Mouse (Mus musculus) urinary bladder, postnatal 4 days (tissue): ENCODE measurements around the gene Lmx1a.

ENCODE experiments used
- DNase-seq, 2 experiments: peaks; one replicate each; pipeline ENCODE4 v3.0.0; 2021 to 2022; ENCODE audit warnings: low spot score in 2 of 2

Lmx1a gene

DNA sequence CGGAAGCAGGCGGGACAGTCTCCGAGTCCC lies at the start of gene Lmx1a:
Gene Lmx1a (plus strand): TSS at position 6 of the 30 bp plus-strand sequence.
- DNase-seq: no peak

DNA sequence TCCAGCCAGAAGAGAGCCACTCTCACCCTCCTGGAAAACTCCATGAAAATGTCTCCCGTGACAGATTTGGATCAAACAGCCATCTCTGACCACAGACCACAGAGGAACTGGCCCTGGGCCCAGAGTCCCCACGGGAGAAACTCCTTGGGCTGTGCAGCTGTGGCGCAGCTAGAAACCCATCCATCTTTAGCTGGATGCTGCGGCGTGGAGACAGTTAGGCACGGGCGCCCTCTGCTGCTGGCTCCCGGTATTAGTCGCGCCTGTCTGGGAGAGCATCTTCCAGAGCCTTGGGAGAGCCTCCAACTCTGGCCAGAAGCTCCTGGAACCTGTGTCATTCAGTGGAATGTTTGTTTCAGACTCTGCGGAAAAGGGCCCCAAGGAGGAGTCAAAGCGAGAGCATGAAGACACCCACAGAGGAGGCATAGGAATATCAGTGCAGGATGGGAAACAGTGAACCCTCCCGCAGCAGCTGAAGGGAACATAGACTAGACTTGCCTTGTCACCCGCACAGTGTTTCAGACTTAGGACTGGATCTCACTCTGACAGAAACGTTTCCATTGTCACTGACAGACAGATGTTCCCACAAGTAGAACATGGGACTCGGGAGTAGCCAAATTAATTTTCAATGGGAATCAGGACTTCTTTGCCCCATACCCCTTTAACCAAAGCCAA lies 44.0 kb upstream of the Lmx1a start:
- peak; percentile 68 to 88 for DNase-seq

DNA sequence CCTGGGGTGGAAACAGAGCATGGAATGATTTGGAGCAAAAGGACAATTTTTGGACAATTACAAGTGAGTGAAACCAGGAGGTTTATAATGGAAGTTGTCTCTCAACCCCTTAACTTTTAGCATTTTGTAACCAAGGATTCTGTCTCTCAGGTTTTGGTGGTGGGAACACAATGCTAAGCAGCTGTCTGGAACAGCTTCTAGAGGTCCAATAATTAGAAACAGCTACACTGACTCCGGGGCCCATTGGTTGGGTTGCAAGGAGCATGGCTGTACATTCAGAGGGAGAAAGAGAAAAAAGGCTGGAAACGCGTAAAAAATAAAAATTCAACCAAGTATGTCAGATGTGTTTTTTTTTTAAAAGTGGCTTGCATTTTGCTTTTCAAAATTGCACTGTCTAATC lies 40.4 kb upstream of the Lmx1a start:
- DNase-seq: no peak

DNA sequence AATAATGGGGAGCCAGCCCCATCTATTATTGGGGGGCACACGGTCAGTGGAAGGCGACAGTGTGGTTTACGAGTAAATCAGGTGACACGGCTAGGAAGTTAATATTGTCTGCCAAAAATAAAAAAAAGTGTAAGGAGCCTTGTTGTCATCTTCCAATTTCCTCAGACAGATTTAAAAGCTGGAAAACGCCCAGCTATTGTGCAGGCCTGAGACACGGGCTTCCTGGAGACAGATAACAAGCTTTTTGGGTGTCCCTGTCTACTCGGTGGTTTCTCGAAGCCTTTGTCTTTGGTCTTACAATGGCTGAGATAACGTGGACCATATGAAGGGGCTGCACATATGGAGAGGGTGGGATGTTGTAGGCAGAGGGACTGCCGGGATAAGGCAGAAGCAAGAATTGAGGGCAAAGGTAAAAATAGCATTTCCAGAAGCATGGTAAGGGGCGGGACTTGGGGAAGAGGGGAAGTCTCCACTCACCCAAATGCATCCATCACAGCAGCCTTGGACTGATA lies 39.9 kb upstream of the Lmx1a start:
- no peak for DNase-seq

DNA sequence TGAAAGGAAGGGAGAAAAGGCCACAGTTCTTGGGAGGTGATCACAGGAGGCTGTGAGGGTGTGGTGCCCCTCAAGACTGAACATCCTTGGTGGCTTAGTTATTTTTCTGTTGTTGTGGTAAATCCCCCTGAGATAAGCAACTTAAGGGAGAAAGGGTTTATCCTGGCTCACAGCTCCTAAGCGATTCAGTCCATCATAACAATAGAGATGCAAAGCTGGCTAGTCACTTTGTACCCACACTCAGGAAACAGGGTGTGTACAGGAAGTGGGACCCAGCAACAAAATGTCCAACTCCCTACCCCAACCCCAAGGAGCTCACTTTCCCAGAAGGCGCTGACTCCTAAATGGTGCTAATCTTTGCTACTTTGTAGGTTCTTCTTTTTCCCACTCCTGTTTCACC lies 36.7 kb upstream of the Lmx1a start:
- no peak for DNase-seq

DNA sequence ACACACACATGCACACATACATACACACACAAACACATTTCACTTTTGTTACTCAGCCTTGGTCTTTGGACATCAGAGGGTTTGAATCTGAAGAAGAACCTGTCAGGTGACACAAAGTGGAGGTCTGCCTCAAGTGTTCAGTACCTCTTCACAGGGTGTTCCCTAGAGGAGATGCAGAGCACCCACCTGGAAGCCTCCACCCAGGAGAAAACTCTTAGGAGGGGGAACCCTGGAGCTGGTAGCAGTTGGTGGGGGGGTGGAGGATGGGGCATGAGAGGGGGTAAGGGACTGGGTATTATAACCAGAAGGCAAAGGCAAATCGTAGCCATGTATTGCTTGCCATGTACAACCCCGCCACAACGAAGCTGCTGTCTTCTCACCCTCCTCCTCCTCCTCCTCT lies 30.0 kb upstream of the Lmx1a start:
- no peak for DNase-seq

DNA sequence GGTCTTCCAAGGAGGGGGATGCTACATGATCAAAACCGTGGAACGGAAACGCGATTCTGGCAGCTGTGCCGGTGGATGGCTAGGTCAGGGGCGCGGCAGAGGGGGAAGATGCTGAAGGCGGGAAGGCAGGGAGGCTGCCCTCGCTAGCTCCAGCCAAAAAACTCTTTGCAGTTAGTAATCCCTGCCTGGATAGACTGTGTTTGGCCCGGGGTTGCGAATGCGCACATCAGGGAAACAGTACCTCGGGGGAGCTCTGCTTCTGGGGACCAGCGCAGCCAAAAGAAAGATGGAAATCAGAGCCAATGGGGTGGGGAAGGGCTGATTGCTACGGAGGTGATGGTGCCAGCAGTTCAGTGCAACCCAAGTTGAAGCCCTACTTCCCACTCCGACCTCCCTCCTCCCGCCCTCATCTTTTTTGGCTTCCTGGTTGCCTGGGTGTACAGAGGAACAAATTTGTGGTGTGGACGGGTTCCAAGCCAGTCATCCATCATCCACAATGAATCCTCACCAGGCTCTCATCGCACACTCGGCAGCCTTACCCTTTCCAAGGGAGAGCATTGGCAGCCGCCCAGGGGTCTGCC lies 28.4 kb upstream of the Lmx1a start:
- peak; percentile 38 to 67 for DNase-seq

DNA sequence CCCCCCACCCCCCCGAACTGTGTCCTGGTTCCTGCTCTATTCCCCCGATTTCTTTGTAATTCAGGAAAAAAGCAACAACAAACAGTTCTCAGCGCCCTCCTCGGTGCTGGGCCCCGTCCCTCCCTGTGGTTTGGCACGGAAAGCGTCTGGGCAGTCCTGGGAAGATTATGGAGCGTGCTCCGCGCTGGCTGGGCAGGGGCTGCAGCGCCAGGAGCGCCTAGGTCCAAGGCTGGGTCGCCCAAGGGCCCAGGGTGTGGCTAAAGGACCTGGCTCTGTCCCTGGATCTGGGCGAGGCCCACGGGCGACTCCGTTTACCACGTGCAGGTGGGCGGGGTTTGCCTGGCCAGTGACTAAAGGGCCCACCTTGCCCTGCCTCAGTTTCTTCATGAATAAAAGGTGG lies 27.9 kb upstream of the Lmx1a start:
- peak; percentile 18 to 61 for DNase-seq

DNA sequence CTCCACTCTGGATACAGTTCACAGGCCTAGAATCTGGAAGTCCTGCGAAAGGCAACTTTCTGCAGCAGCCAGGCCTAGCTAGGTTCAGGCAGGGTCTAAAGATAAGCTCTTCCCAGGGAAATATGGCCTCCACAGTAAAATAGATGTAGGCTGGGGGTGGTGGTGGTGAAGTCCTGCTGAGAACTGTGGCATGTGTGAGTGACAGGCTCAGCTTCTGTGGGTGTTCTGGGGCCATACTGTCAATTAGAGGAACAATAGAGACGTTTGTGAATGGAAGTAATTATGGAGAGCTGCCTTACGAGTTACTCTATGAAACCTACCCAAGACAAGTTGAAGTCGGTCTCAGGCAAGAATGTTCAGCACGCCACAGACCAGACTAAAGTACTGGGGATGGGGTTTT lies 25.9 kb upstream of the Lmx1a start:
- no peak for DNase-seq

DNA sequence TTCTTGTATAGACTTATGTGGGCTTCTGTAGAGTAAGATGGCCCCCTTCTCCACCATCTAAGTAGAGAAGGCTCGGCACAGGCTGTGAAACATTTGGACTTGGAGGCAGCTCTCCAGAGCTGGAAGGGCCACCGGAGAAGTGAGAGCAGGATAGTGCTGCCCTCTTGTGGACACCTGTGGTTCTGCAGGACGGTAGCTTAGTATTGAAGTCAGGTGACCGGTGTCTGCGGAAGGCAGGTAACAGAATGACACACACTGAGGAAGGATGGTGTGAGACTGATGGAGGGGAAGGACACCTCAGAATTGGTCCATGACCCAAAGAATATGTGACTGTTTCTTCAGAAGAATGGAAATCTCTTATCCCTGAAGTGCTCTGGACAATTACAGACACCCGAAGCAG lies 19.2 kb upstream of the Lmx1a start:
- peak in 1 of 2 experiments; percentile 68 for DNase-seq

DNA sequence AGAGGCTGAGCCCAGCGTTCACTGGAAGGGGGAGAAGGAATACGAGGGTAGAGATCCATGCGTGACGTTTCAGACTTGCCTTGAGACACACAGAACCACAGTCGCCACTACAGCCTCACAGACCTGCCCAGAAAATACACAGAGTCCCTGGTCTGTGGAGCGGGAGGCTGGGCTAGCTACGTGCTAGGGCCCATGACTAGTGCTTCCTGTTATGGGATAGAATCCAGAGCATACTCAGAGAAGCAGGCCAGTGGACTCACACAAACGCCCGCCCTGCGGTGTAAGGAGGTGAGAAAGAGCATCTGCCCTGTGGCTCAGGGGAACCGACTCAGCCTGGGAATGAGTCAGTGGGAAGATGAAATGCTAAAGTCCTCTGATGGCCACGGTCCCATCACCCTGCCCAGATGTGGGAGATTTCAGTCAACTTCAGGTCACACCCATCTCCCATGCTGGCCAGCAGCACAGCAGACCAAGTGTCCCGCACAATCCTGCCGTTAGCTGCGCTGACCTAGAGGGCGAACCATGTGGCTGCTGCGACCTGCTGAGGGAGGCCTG lies 16.5 kb upstream of the Lmx1a start:
- DNase-seq: no peak

DNA sequence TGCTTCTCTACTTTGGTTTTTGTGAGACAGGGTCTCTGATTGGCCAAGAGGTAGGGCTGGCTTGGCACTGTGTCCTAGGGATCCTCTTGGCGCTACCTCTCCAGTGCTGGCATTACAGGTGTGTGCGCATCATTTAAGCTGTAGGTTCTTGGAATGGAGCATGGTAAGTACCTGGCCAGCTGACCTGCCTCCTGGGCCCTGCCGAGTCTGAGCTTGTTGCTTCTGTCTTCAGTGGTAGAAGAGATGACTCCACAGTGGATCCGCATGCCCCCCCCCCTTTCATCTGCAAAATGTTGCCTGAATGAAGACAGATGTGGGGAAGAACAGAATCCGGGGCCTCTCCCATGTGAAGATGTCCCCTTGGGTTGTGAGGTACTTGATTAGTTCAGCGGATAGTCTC lies 10.0 kb upstream of the Lmx1a start:
- no peak for DNase-seq

DNA sequence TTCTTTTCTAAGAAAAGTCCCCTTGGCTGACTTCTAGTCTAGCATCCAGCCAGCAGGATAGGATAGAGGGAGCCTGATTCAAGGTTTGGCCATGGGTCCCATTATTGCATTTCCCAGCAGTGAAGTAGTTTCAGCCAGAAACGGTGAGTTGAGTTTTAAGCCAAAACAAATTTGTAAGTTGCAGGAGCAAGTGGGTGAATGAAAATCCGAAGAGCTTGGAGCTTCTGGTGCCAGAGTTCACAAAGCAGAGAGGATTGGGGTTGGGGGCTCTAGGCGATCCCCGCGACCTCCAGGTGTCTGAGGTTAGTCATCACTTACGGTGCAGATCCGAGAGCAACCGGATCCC lies 1.1 kb upstream of the Lmx1a start:
- DNase-seq: no peak

DNA sequence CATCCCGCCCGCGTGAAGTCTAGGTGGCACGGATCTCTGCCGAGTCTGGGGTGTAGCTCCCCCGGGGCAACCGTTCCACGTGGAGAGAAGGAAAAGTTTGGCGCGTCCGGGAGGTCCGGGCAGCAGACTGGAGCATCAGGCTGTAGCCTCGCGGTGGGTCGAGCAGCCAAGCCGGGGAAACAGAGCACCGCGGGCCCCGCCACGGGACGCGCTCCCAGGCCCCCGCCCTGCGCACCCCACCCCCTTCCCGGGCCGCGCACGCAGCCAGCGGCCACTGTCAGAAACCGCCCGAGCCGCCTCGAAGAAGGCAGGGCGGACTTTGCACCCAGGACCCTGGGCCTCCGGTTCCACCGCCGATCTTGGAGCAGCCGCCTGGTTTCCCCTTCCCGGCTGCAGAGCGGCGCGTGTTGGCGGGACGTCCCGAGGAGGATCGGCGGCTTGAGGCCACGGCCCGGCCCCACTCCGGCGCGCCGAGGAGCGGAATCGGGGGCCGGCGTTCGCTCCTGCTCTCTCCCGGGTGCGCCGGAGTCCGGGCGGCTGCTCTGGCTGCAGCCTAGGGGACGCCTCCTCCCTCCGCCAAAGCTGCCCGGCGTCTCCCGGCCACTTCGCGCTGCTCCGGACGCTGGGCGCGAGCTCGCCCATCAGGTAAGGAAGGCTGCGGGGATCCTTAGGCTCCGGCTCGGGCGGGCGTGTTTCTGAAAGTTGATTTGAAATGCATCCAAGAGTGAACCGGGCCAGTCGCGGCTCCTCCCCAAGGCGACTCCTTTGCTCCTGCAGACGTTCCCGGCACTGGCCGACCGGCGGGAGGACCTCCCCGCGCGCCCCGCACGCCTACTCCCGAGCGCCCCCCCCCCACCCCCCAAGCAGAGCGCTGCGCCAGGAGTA lies 448 bp upstream of the Lmx1a start:
- no peak for DNase-seq

DNA sequence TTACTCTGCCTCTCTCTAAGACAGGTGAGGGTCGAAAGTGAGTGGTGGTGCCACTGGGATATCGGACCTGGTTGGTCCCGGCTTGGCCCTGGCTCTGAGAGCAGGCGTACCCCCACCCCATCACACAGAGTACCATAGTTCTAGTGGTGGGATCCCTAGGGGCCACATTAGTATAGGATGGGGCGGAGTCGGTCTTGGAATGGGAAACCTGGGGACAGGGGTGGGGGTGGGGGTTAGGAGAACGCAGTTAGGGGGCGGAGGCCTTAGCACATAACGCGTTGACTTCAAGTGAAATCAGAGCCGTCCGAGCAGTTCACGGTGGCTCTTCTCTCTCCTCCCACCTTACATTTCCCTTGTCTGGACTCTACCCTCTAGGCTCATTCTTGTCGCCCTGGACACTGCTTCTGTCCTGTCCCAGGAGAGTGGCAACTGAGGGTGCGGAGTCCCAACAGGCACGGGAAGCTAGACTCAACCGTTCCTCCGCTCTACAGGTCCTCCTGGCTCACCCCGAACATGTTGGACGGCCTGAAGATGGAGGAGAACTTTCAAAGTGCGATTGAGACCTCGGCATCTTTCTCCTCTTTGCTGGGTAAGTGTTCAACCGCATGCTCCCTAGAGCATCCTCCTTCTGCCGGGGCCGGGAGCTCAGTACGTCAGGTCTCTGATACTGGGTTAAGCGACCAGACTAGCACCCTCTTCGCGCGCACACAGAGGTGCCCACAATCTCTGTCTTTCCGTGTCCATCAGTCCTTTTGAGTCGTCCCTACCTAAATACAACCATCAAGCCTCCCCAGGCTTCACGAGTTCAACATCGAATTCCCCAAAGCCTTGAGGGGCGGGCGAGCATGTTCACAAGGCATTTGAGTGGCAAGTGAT lies 463 bp downstream of the Lmx1a start:
- no peak for DNase-seq

DNA sequence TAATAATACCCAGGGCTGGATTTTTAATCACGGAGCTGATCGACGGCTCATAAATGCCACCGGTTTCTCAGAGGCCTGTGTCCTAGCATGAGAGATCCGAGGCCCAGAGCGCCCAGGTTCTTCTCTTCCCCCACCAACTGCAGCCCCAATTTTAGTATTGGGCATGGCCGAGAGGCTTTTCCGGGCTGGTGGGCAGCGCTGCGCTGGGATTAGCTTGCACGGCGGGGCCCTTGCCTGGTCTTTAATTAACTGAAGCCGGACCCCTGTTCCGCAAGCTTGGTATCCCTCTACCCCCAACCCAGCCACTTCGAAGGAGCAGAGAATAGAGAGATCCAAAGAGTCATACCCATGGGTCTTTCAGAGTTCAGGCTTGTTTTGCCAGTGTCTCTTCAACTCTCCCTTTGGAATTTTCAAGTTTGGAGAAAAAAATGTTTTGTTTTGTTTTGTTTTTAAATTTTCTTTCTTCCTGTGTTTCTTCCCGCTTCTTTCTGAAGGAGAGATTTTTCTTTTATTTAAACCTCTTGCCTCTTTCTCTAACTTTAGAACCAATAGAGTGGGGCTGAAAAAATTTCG lies 1.2 kb downstream of the Lmx1a start:
- no peak for DNase-seq

DNA sequence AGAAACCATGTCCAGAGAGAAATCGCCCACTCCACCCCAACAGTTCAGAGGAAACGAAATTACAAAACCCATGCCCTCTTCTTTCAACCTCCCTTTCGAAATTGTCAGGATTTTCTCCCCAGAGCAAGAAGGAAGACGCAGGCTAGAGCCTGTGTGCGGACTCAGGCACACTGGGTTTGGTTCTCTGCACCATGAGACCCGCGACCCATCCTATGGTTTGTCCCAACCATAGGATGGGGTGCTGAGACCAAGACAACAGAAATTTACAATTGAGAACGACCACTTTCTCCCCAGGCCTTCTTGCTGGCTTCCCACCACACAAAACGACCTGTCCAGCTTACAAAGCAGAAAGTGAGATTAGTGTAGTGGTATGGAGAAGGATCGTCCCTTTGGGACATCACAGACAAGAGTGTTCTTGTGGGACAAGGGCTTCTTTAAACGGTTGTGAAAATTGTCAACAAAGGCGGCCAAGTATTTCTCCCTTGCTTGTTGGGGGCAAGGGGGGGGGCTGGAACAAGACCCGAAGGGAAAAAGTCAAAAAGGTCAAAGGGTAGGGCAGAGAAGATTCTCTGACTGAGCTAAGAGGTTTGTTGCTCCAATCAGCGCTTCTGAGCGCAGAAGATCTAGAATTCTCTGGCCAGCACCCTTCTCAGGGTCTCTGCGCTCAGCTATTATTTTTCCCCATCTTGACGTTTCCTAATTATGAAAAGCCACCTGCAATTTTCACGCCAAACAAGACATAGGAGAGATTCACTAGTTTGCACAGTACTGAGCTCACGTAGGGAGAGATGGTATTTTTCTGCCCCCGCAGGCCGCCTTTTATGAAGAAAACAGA lies 1.9 kb downstream of the Lmx1a start:
- no peak for DNase-seq

DNA sequence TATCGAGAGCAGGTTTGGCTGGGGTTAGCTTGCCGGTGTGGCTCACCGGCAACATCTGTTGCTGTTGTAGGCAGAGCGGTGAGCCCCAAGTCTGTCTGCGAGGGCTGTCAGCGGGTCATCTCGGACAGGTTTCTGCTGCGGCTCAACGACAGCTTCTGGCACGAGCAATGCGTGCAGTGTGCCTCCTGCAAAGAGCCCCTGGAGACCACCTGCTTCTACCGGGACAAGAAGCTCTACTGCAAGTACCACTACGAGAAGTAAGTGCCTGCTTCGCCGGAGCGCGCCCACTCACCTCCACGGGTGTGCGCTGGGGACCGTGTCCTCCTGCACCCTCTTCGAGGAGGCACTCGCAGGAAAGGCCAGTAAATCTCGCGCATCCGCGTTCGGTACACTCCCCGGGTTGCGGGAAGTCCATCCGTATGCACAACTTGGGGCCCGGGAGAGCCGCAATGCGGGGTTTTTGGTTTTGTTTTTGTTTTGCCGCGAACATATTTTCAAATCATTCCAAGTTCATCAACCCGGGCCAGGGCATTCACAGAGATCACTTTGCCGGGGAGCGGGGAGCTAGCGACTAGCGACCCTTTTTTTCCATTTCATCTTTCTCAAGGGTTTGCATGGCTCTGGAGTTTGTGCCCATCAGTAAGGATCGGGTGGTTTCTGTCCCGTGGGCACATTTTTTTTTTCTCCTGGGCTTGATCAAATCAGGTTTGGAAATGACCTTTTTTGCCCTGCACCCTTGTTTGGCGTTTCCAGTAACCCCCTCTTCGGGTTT lies 3.1 kb downstream of the Lmx1a start:
- no peak for DNase-seq

DNA sequence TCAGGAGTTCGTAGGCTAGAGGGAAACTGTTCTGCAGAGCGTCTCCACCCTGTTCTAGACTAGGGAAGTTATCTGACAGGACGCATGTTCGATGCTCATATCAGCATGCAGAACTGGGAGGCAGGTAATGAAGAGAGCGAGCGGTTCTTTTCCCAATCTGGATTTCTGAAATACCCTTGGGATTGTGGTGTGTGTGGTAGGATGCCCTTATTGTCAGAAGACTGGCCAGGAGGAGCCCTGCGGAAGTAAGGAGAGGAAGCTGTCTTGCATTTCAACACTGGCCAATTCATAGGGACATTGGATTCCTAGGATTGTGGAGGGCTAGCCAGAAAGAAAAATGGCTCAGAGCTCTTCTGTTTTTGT lies 3.6 kb downstream of the Lmx1a start:
- no peak for DNase-seq

DNA sequence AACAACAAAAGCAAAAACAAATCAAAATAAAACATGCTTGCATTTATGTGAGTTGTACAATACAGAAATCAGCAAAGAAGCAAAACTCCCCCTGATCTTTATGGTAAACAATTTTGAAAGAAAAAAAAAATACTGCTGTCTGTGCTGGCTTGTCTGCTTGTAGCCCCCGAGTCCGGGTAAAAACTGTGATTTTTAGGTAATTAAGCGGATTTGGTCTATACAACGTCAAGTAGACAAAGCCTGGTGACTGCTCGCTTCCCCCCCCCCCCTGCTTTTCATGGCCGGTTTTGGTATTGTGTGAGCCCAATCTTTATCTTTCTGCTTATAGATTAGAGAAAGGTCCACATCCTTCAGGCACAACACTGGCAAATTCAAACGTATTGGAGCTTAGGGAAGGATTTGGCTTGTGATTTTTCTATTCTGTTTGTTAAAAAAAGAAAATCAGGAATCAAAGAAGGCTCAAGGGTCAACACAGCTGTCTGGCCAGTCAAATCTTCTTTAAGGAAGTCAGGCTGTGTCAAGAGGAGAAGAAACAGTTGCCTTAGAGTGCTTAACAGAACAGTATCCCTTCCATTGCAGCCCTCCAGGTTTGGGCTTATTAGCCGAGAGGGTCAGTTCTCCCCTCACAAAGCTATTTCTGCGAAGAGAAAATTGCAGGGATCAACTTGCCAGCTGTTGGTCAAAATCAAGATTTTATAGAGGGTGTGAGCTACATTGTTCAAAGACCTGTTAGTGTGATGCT lies 4.6 kb downstream of the Lmx1a start:
- no peak for DNase-seq
